In the genomic region with DNA sequence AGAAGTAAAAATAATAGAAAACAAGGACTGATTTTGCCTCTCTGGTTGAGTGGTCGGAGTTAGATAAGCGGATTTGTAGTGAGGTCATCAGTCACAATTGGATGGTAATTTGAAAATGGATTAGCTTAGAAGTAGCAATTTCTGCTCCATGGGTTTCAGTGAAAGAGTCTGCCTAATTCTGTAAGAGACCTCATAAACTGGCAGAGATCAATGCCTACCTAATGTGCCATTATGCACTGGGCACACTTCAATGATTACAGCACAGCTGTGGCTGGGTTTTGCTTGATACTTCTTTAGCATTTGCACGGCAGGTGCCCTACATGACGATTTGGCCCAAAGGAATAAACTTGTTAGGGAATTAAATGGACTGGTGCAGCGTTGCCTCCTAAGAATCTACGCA, we compare ENCODE assay signal across 18 mouse cellular contexts.
A peak's percentile ranks its signal among the peaks of the same experiment; 100 is the strongest.
DNase-seq lines count a peak whose midpoint lies in the region; ATAC-seq lines count a peak whose summit lies in the region.
"Had no signal": no experiment of that assay in that cellular context is flagged by ENCODE, and none has a peak within 500 bp of the region (broad histone marks: within the 10 kb centered on the region; RNA-seq: fewer than 3 reads in every experiment).

No protein-coding gene starts in this region.

- H3K4me3 ChIP-seq in hindbrain, embryonic 14.5 days (replicated peaks; ENCODE audit: low read length) = no peak overlapping the region
- no peak overlapping the region for H3K4me3 ChIP-seq in midbrain, embryonic 14.5 days (replicated peaks; ENCODE audit: low read depth, low read length)
- H3K4me3 ChIP-seq: heart, embryonic 13.5 days; limb, embryonic 10.5 days; liver, embryonic 12.5 days; lung, embryonic 15.5 days had no signal

- ATAC-seq in hindbrain, embryonic 14.5 days (ENCODE audit: low FRiP score) = peak; percentile 82
- ATAC-seq in midbrain, embryonic 14.5 days (ENCODE audit: low FRiP score, low TSS enrichment) = peak; percentile 65
- no peak for ATAC-seq in monocyte, adult 5-6 weeks (replicated peaks; ENCODE audit: insufficient number of reproducible peaks, low FRiP score, low TSS enrichment, poor library complexity, severe bottlenecking)
- ATAC-seq: liver, embryonic 12.5 days had no signal

- H3K27ac ChIP-seq in hindbrain, embryonic 14.5 days = no peak overlapping the region
- no peak overlapping the region for H3K27ac ChIP-seq in midbrain, embryonic 14.5 days (replicated peaks; ENCODE audit: low read depth, low read length)
- H3K27ac ChIP-seq: heart, embryonic 13.5 days; limb, embryonic 10.5 days; liver, embryonic 12.5 days; lung, embryonic 15.5 days had no signal

- no peaks in the 10 kb centered on the region for H3K9me3 ChIP-seq in hindbrain, embryonic 14.5 days (ENCODE audit: control insufficient read depth, low read length)
- H3K9me3 ChIP-seq in midbrain, embryonic 14.5 days (ENCODE audit: control insufficient read depth, low read length) = no peaks in the 10 kb centered on the region
- H3K9me3 ChIP-seq: heart, embryonic 13.5 days; limb, embryonic 10.5 days; liver, embryonic 12.5 days; lung, embryonic 15.5 days had no signal

- H3K4me2 ChIP-seq in hindbrain, embryonic 14.5 days (replicated peaks) = no peak overlapping the region
- no peak overlapping the region for H3K4me2 ChIP-seq in midbrain, embryonic 14.5 days (ENCODE audit: low read length)
- H3K4me2 ChIP-seq: heart, embryonic 13.5 days; liver, embryonic 12.5 days; lung, embryonic 15.5 days had no signal

- H3K4me1 ChIP-seq in hindbrain, embryonic 14.5 days (replicated peaks; ENCODE audit: control insufficient read depth, insufficient read depth, low read length) = peaks cover 5% of the 10 kb centered on the region
- peaks cover 8% of the 10 kb centered on the region; the same call in 1 of the 2 replicates for H3K4me1 ChIP-seq in midbrain, embryonic 14.5 days (ENCODE audit: control insufficient read depth, insufficient read depth, low read length)
- H3K4me1 ChIP-seq: heart, embryonic 13.5 days; liver, embryonic 12.5 days had no signal

- peaks cover 4% of the 10 kb centered on the region; the same call in 1 of the 2 replicates for H3K27me3 ChIP-seq in hindbrain, embryonic 14.5 days (ENCODE audit: control insufficient read depth, insufficient read depth, low read length)
- H3K27me3 ChIP-seq in midbrain, embryonic 14.5 days (ENCODE audit: control insufficient read depth, insufficient read depth, low read length) = peaks cover 19% of the 10 kb centered on the region
- H3K27me3 ChIP-seq: heart, embryonic 13.5 days; liver, embryonic 12.5 days; lung, embryonic 15.5 days had no signal

- intact Hi-C loops in left cerebral cortex, postnatal 4 days (cut with DNase I) = no loop called here

- 32% methylated on average over 6 of the region's 6 CpGs for WGBS in hindbrain, embryonic 14.5 days
- WGBS in midbrain, embryonic 14.5 days = 5% methylated on average over 6 of the region's 6 CpGs

- no peak overlapping the region for H3K9ac ChIP-seq in hindbrain, embryonic 14.5 days
- no peak overlapping the region for H3K9ac ChIP-seq in midbrain, embryonic 14.5 days (replicated peaks; ENCODE audit: low read length)
- H3K9ac ChIP-seq: heart, embryonic 13.5 days; liver, embryonic 12.5 days; lung, embryonic 15.5 days had no signal

- no peaks in the 10 kb centered on the region for H3K36me3 ChIP-seq in hindbrain, embryonic 14.5 days (replicated peaks; ENCODE audit: control insufficient read depth, insufficient read depth)
- H3K36me3 ChIP-seq in midbrain, embryonic 14.5 days (ENCODE audit: control insufficient read depth, insufficient read depth, low read length) = no peaks in the 10 kb centered on the region
- H3K36me3 ChIP-seq: heart, embryonic 13.5 days; limb, embryonic 10.5 days; liver, embryonic 12.5 days; lung, embryonic 15.5 days had no signal

- peak; percentile 4 for DNase-seq in left cerebral cortex, postnatal 4 days
- no peak for DNase-seq in left cerebral cortex, adult 11 months (ENCODE audit: low spot score)
- DNase-seq in hindbrain, embryonic 14.5 days (ENCODE audit: low spot score) = peak; percentile 57
- DNase-seq in midbrain, embryonic 14.5 days = peak; percentile 42
- DNase-seq in retina, postnatal 1 day = peak; percentile 34
- no peak for DNase-seq in thymus, postnatal 25 days
- no peak for DNase-seq in cerebellum, adult 18-20 months
- DNase-seq: cerebellum, adult 2 months; heart, postnatal 4 days; kidney, adult 18-20 months; kidney, postnatal 36 days; layer of hippocampus, postnatal 36 days; right cerebral cortex, postnatal 14 days had no signal

Comparison
In these comparisons a context has a peak if more than half of its experiments do, and no peak if none do; other contexts are left out.
1. DNase-seq: peak in left cerebral cortex, postnatal 4 days (single experiment), hindbrain, embryonic 14.5 days (single experiment), midbrain, embryonic 14.5 days (single experiment) and retina, postnatal 1 day (single experiment); none in left cerebral cortex, adult 11 months (single experiment), thymus, postnatal 25 days (single experiment) and cerebellum, adult 18-20 months (0 of 2).